Mouse (Mus musculus): ENCODE results near the gene Pde4c. TPM values are rescaled to one million over a fixed set of nuclear protein-coding genes. Genes with fewer than 3 reads are reported as not detected.

Gene Pde4c
- polyA plus RNA-seq, 1 experiment from 2014 or later: 0.19 TPM

- Histone ChIP-seq H3K27ac (no peak overlapping the region), H3K27me3 (replicated peaks) (peaks cover 63% of the 10 kb centered on the region), H3K9me3 (no peaks in the 10 kb centered on the region), H3K4me2 (replicated peaks) (peak overlapping the region; percentile 53), H3K4me3 (peak overlapping the region; percentile 16; the same call in 1 of the 2 replicates), H3K9ac (no peak overlapping the region), H3K36me3 (no peaks in the 10 kb centered on the region), H3K4me1 (no peaks in the 10 kb centered on the region)
- 3% methylated on average over 34 of the region's 34 CpGs for WGBS
- peak; percentile 53; the same call in 1 of the 2 replicates for ATAC-seq (ENCODE audit: low FRiP score, low read depth)
These were observed 6.4 kb downstream of the Pde4c start for GRCm38 (mm10) chr8:70729808-70730475.

- Histone ChIP-seq H3K27ac (no peak overlapping the region), H3K36me3 (no peaks in the 10 kb centered on the region), H3K27me3 (replicated peaks) (peaks cover 59% of the 10 kb centered on the region), H3K4me1 (no peaks in the 10 kb centered on the region), H3K9me3 (no peaks in the 10 kb centered on the region), H3K9ac (no peak overlapping the region), H3K4me3 (no peak overlapping the region), H3K4me2 (replicated peaks) (no peak overlapping the region)
- ATAC-seq (ENCODE audit: low FRiP score, low read depth): no peak
- WGBS: 91% methylated on average over 4 of the region's 4 CpGs
These were observed 7.4 kb downstream of the Pde4c start for GRCm38 (mm10) chr8:70730956-70731355.

- H3K36me3 ChIP-seq: no peaks in the 10 kb centered on the region
- H3K27me3 ChIP-seq (replicated peaks): peaks cover 26% of the 10 kb centered on the region
- no peaks in the 10 kb centered on the region for H3K9me3 ChIP-seq
- no peak overlapping the region for H3K4me2 ChIP-seq (replicated peaks)
- no peak overlapping the region for H3K27ac ChIP-seq
- WGBS: 71% methylated on average over 5 of the region's 5 CpGs
- no peaks in the 10 kb centered on the region for H3K4me1 ChIP-seq
- H3K9ac ChIP-seq: no peak overlapping the region
- no peak overlapping the region for H3K4me3 ChIP-seq
- ATAC-seq (ENCODE audit: low FRiP score, low read depth): no peak
These were observed 14.2 kb downstream of the Pde4c start for GRCm38 (mm10) chr8:70737705-70738104.

- Histone ChIP-seq H3K4me2 (replicated peaks) (no peak overlapping the region), H3K27me3 (replicated peaks) (peaks cover 26% of the 10 kb centered on the region), H3K27ac (no peak overlapping the region), H3K36me3 (no peaks in the 10 kb centered on the region), H3K4me1 (peaks cover 4% of the 10 kb centered on the region), H3K9me3 (no peaks in the 10 kb centered on the region), H3K9ac (no peak overlapping the region), H3K4me3 (no peak overlapping the region)
- 72% methylated on average over 3 of the region's 3 CpGs for WGBS
- ATAC-seq (ENCODE audit: low FRiP score, low read depth): no peak
These were observed 14.7 kb downstream of the Pde4c start for GRCm38 (mm10) chr8:70738211-70738610.

DNA sequence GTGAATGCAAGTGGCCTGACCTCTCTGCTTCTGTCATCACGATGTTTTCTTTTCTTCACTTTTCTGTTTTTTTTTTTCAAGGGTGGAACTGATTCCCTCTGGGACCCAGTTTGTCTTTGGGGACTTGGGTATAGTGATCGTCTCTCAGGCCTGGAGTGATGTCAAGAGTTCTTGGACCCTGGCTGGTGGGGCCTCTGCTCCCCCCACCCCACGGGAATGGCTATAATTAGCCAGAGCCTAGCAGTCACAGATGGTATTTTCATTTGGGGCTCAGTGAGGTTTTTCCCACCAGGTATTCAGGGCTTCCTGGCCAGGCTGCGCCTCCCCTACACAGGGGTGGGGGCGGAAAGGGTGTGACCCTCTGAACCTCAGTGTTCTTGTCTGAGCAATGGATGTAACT, 18.1 kb downstream of the Pde4c start:
- 61% methylated on average over 5 of the region's 5 CpGs for WGBS
- Histone ChIP-seq H3K4me2 (replicated peaks) (no peak overlapping the region), H3K27me3 (replicated peaks) (peaks cover 59% of the 10 kb centered on the region), H3K36me3 (no peaks in the 10 kb centered on the region), H3K27ac (no peak overlapping the region), H3K9me3 (no peaks in the 10 kb centered on the region), H3K4me3 (no peak overlapping the region), H3K9ac (0 out of 2 replicates have a peak overlapping the region, but pooled peaks have one; percentile 5), H3K4me1 (peaks cover 16% of the 10 kb centered on the region)
- no peak for ATAC-seq (ENCODE audit: low FRiP score, low read depth)

- WGBS: 77% methylated on average over 11 of the region's 11 CpGs
- H3K4me2 ChIP-seq (replicated peaks): no peak overlapping the region
- peaks cover 16% of the 10 kb centered on the region for H3K4me1 ChIP-seq
- H3K4me3 ChIP-seq: no peak overlapping the region
- H3K36me3 ChIP-seq: no peaks in the 10 kb centered on the region
- 0 out of 2 replicates have a peak overlapping the region, but pooled peaks have one; percentile 5 for H3K9ac ChIP-seq
- no peak for ATAC-seq (ENCODE audit: low FRiP score, low read depth)
- no peak overlapping the region for H3K27ac ChIP-seq
- peaks cover 64% of the 10 kb centered on the region for H3K27me3 ChIP-seq (replicated peaks)
- no peaks in the 10 kb centered on the region for H3K9me3 ChIP-seq
These were observed 18.7 kb downstream of the Pde4c start for GRCm38 (mm10) chr8:70742176-70742575.

- peak overlapping the region; percentile 57 for H3K4me2 ChIP-seq (replicated peaks)
- H3K4me3 ChIP-seq: peak overlapping the region; percentile 27; the same call in 1 of the 2 replicates
- H3K36me3 ChIP-seq: no peaks in the 10 kb centered on the region
- 2% methylated on average over 38 of the region's 38 CpGs for WGBS
- peak; percentile 38 for ATAC-seq (ENCODE audit: low FRiP score, low read depth)
- no peak overlapping the region for H3K27ac ChIP-seq
- no peaks in the 10 kb centered on the region for H3K9me3 ChIP-seq
- peaks cover 73% of the 10 kb centered on the region for H3K27me3 ChIP-seq (replicated peaks)
- peak overlapping the region; percentile 47 for H3K9ac ChIP-seq
- peaks cover 16% of the 10 kb centered on the region for H3K4me1 ChIP-seq
These were observed 19.6 kb downstream of the Pde4c start for GRCm38 (mm10) chr8:70742981-70743655.

DNA sequence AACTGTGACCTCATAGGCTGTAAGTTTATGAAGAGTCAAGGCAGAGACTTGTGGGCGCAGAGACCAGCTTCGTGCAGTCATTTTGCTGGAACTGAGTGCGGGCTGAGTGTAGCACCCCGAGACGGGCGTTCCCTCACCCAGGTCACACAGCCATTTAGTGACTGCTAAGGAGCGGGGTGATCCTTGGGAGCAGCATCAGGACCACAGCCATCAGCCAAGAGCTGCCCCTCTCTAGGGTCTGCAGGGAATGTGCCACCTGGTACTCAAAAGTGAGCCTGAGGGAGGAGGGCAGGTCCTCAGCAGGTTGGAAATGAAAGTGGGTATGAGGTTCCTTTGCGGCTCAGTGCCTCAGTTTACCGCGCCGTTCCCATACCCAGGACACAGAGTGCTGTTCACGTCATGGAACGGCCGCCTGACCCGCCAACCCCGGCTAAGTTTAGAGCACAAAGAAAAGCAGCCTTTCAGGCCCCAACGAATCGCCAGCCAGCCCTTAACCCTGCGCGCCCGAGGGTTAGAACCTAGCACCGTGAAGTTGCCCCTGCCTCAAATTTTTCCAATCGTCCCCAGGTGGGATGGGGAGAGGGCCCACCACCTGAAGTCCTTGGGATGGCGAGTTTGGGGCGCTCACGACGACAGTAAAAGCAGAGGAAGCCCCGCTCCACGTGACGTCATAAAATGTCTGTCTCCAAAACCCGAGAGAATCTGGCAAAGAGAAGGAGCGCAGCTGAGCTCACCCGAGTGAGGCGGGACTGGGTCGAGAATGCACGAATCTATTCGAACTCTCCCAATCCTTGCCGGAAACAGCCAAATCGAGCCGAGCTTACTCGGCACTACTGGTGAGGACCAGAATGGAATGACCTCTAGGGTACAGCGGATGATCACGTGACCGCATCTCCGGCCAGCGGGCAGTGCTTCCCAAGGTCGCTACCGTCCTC, 20.4 kb downstream of the Pde4c start:
- Histone ChIP-seq H3K9ac (peak overlapping the region; percentile 47), H3K9me3 (no peaks in the 10 kb centered on the region), H3K4me1 (peaks cover 16% of the 10 kb centered on the region), H3K4me2 (replicated peaks) (peak overlapping the region; percentile 57), H3K27ac (no peak overlapping the region), H3K36me3 (no peaks in the 10 kb centered on the region), H3K4me3 (peak overlapping the region; percentile 27), H3K27me3 (replicated peaks) (peaks cover 80% of the 10 kb centered on the region)
- peak; percentile 52; the same call in 1 of the 2 replicates for ATAC-seq (ENCODE audit: low FRiP score, low read depth)
- WGBS: 4% methylated on average over 48 of the region's 48 CpGs

DNA sequence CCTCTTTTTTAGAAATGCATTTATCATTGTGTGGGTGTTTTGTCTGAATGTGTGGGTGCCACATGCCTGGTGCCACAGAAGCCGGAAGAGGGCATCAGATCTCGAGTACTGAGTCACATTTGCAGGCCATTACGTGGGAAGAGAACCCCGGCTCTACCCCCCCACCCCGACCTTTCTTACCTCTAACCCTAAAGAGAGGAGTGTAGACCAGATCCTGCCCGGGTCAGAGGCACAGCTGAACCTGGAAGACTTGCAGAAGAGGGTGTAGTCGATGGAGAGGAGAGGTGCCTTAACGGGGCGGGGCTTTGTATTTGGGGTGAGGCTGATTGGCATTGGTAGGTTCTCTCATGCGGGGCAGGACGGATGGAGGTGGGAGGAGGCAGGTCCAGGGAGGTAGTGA, 21.3 kb downstream of the Pde4c start:
- no peak for ATAC-seq (ENCODE audit: low FRiP score, low read depth)
- no peaks in the 10 kb centered on the region for H3K36me3 ChIP-seq
- peaks cover 84% of the 10 kb centered on the region for H3K27me3 ChIP-seq (replicated peaks)
- H3K4me3 ChIP-seq: no peak overlapping the region
- no peak overlapping the region for H3K27ac ChIP-seq
- H3K9me3 ChIP-seq: no peaks in the 10 kb centered on the region
- H3K4me1 ChIP-seq: peaks cover 16% of the 10 kb centered on the region
- no peak overlapping the region for H3K9ac ChIP-seq
- 63% methylated on average over 11 of the region's 11 CpGs for WGBS
- H3K4me2 ChIP-seq (replicated peaks): no peak overlapping the region

DNA sequence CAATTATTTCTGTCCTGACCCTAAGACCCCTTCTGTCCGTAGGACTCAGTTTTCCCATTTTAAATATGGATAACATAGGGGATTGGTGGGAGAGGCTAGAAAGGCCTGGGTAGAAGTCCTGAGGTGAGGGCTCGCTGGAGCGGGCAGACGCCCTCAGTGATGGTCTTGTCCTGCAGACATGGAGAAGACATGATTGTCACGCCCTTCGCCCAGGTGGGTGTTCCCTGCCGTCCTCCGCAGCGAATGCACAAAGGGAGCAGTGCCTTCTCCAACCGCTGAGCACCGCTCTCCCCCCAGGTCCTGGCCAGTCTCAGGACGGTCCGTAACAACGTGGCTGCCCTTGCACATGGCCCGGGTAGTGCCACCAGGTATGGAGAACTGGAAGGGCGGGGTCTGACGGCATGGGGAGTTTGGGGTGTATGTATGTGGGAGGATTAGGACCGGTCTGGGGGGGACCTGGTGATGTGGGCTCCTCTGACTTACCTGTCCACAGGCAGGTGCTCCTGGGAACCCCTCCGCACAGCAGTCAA, 22.2 kb downstream of the Pde4c start:
- no peaks in the 10 kb centered on the region for H3K9me3 ChIP-seq
- H3K27ac ChIP-seq: no peak overlapping the region
- peaks cover 16% of the 10 kb centered on the region for H3K4me1 ChIP-seq
- ATAC-seq (ENCODE audit: low FRiP score, low read depth): no peak
- H3K27me3 ChIP-seq (replicated peaks): peaks cover 80% of the 10 kb centered on the region
- H3K9ac ChIP-seq: no peak overlapping the region
- no peak overlapping the region for H3K4me2 ChIP-seq (replicated peaks)
- WGBS: 50% methylated on average over 19 of the region's 19 CpGs
- H3K4me3 ChIP-seq: no peak overlapping the region
- H3K36me3 ChIP-seq: no peaks in the 10 kb centered on the region

DNA sequence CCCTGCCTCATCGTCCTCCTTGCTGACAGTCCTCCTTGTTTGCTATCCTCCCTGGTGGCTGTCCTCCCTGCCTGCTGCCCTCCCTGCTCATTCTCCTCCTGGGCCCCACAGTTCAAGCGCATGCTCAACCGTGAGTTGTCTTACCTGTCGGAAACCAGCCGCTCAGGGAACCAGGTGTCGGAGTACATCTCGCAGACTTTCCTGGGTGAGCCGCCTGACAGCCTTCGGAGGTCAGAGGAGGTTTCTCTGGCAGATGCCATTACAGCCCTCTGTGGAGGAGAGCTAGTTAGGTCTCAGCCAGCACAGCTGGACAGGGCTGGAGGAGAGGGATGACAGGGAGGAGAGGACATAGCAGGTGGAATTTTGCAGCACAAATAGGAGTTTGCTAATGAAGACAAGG, 23.2 kb downstream of the Pde4c start:
- peaks cover 75% of the 10 kb centered on the region for H3K27me3 ChIP-seq (replicated peaks)
- 79% methylated on average over 9 of the region's 9 CpGs for WGBS

More for the DNA sequence above, 23.2 kb downstream of the Pde4c start:
- H3K4me3 ChIP-seq: no peak overlapping the region
- H3K27ac ChIP-seq: no peak overlapping the region
- no peak overlapping the region for H3K4me2 ChIP-seq (replicated peaks)
- H3K9ac ChIP-seq: no peak overlapping the region
- ATAC-seq (ENCODE audit: low FRiP score, low read depth): no peak
- peaks cover 16% of the 10 kb centered on the region for H3K4me1 ChIP-seq
- no peaks in the 10 kb centered on the region for H3K36me3 ChIP-seq
- no peaks in the 10 kb centered on the region for H3K9me3 ChIP-seq
